Mouse (Mus musculus) hindbrain, embryonic 11.5 days (tissue): ENCODE results near the gene Abr. TPM values are rescaled to one million over a fixed set of nuclear protein-coding genes. Genes with fewer than 3 reads are reported as not detected.

ENCODE experiments used
- ATAC-seq: fragments of 200-750 bp; cut with Nextera tagmentation; 2 replicates; pipeline ENCODE4 v1.8.0; 2017; ENCODE audit warnings: mild to moderate bottlenecking, moderate TSS enrichment, moderate library complexity; ENCODE audit not compliant: low FRiP score
- DNase-seq: peaks from one replicate; pipeline ENCODE4 v3.0.0-alpha.2; 2015; ENCODE audit warnings: low spot score
- H3K27ac ChIP-seq: fragments of 300-500 bp; sonication (generic); 2 replicates; pipeline ENCODE4 v1.5.1; 2014; ENCODE audit warnings: mild to moderate bottlenecking, low read depth, low read length
- H3K27me3 ChIP-seq: fragments of 300-500 bp; sonication (generic); 2 replicates; pipeline ENCODE4 v1.6.1; 2014; ENCODE audit warnings: mild to moderate bottlenecking, low read length, moderate library complexity, mixed read lengths; ENCODE audit not compliant: control insufficient read depth, insufficient read depth
- H3K36me3 ChIP-seq: fragments of 300-500 bp; sonication (generic); 2 replicates; pipeline ENCODE4 v1.6.1; 2014; ENCODE audit warnings: mild to moderate bottlenecking, low read length, moderate library complexity, mixed read lengths; ENCODE audit not compliant: control insufficient read depth, insufficient read depth
- H3K4me1 ChIP-seq: fragments of 300-500 bp; sonication (generic); replicated peaks from 2 replicates; pipeline ENCODE4 v1.6.1; 2014; ENCODE audit warnings: low read length, mixed read lengths; ENCODE audit not compliant: control insufficient read depth, insufficient read depth
- H3K4me2 ChIP-seq: fragments of 300-500 bp; sonication (generic); replicated peaks from 2 replicates; pipeline ENCODE4 v1.6.1; 2014; ENCODE audit warnings: mild to moderate bottlenecking, low read depth, low read length
- H3K4me3 ChIP-seq: fragments of 300-500 bp; sonication (generic); 2 replicates; pipeline ENCODE4 v1.5.1; 2014; ENCODE audit warnings: low read depth, low read length
- H3K9ac ChIP-seq: fragments of 300-500 bp; sonication (generic); 2 replicates; pipeline ENCODE4 v1.6.1; 2014; ENCODE audit warnings: low read depth, low read length
- H3K9me3 ChIP-seq: fragments of 300-500 bp; sonication (generic); 2 replicates; pipeline ENCODE4 v1.6.1; 2016; ENCODE audit warnings: low read length; ENCODE audit not compliant: control insufficient read depth
- WGBS: fragments of 180-500 bp; shearing (Covaris S2); extraction: QIAGEN DNeasy Blood & Tissue Kit; methylation state at CpG from one replicate; pipeline ENCODE4 v1.1.7; 2014; 5-methylcytosine and 5-hydroxymethylcytosine counted together
- polyA plus RNA-seq: library from polyadenylated mRNA; unstranded; fragments of >200 nt; fragmentation: Nextera tagmentation; extraction: Ambion mirVana; gene quantifications from 2 replicates; pipeline ENCODE4 v1.2.1, GENCODE M21; 2014

The Abr gene
- polyA plus RNA-seq, 1 experiment from 2014 or later: 35.8 TPM

DNA sequence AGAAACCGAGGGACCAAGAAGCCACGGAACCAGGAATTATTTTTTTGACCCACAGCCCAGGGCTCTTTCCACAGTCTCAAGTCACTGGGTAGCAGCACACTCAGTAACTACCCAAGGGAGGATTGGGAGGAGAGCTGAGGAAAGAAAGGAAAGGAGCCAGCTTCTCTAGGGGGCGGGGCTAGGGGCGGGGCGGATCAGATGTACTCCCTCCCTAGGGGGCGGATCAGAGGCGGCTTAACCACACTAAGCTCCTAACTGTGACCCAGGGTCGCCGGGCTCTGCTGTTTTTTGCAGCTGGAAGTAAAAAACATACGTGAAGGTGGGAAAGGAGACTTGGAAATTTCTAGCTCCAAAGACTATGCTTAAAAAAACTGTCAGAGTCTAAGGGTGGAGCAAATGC is 175.9 kb downstream of the Abr start:
- H3K36me3 ChIP-seq: no peaks in the 10 kb centered on the region
- H3K27me3 ChIP-seq: no peaks in the 10 kb centered on the region
- H3K9me3 ChIP-seq: no peaks in the 10 kb centered on the region
- WGBS: 1% methylated on average over 10 of the region's 10 CpGs
- no peak overlapping the region for H3K27ac ChIP-seq
- H3K4me2 ChIP-seq: no peak overlapping the region
- peaks cover 24% of the 10 kb centered on the region for H3K4me1 ChIP-seq
- no peak overlapping the region for H3K9ac ChIP-seq
- no peak overlapping the region for H3K4me3 ChIP-seq
- DNase-seq: peak; percentile 78
- no peak for ATAC-seq

GRCm38 (mm10) chr11:76445459-76445858 is 176.7 kb downstream of the Abr start:
- DNase-seq (no peak), ATAC-seq (no peak)
- H3K36me3 ChIP-seq: no peaks in the 10 kb centered on the region
- H3K27ac ChIP-seq: no peak overlapping the region
- H3K9ac ChIP-seq: no peak overlapping the region
- H3K4me1 ChIP-seq: peaks cover 21% of the 10 kb centered on the region
- H3K4me2 ChIP-seq: no peak overlapping the region
- H3K9me3 ChIP-seq: no peaks in the 10 kb centered on the region
- 34% methylated on average over 8 of the region's 8 CpGs for WGBS
- no peaks in the 10 kb centered on the region for H3K27me3 ChIP-seq
- H3K4me3 ChIP-seq: no peak overlapping the region

GRCm38 (mm10) chr11:76439666-76440065 is 182.4 kb downstream of the Abr start:
- Histone ChIP-seq H3K4me3 (no peak overlapping the region), H3K27ac (no peak overlapping the region), H3K4me1 (peaks cover 4% of the 10 kb centered on the region; the same call in 1 of the 2 replicates), H3K27me3 (no peaks in the 10 kb centered on the region), H3K9ac (no peak overlapping the region), H3K9me3 (no peaks in the 10 kb centered on the region), H3K4me2 (no peak overlapping the region), H3K36me3 (no peaks in the 10 kb centered on the region)
- ATAC-seq (no peak), DNase-seq (no peak)
- WGBS: 21% methylated on average over 3 of the region's 3 CpGs

- H3K27ac ChIP-seq: peak overlapping the region; percentile 48; the same call in 1 of the 2 replicates
- H3K27me3 ChIP-seq: no peaks in the 10 kb centered on the region
- ATAC-seq (peak; percentile 57), DNase-seq (peak; percentile 59)
- peak overlapping the region; percentile 51 for H3K4me2 ChIP-seq
- H3K9ac ChIP-seq: peak overlapping the region; percentile 32
- 4% methylated on average over 27 of the region's 28 CpGs for WGBS
- no peaks in the 10 kb centered on the region for H3K9me3 ChIP-seq
- H3K4me1 ChIP-seq: peaks cover 4% of the 10 kb centered on the region; the same call in 1 of the 2 replicates
- peak overlapping the region; percentile 27 for H3K4me3 ChIP-seq
- H3K36me3 ChIP-seq: no peaks in the 10 kb centered on the region
Observed at GRCm38 (mm10) chr11:76436864-76437437, 185.2 kb downstream of the Abr start.

GRCm38 (mm10) chr11:76436009-76436408 is 186.1 kb downstream of the Abr start:
- peaks cover 4% of the 10 kb centered on the region; the same call in 1 of the 2 replicates for H3K4me1 ChIP-seq
- DNase-seq (no peak), ATAC-seq (no peak)
- H3K9ac ChIP-seq: no peak overlapping the region
- no peaks in the 10 kb centered on the region for H3K36me3 ChIP-seq
- H3K27ac ChIP-seq: no peak overlapping the region
- H3K9me3 ChIP-seq: no peaks in the 10 kb centered on the region
- 90% methylated on average over 5 of the region's 5 CpGs for WGBS
- no peaks in the 10 kb centered on the region for H3K27me3 ChIP-seq
- H3K4me2 ChIP-seq: no peak overlapping the region
- no peak overlapping the region for H3K4me3 ChIP-seq

DNA sequence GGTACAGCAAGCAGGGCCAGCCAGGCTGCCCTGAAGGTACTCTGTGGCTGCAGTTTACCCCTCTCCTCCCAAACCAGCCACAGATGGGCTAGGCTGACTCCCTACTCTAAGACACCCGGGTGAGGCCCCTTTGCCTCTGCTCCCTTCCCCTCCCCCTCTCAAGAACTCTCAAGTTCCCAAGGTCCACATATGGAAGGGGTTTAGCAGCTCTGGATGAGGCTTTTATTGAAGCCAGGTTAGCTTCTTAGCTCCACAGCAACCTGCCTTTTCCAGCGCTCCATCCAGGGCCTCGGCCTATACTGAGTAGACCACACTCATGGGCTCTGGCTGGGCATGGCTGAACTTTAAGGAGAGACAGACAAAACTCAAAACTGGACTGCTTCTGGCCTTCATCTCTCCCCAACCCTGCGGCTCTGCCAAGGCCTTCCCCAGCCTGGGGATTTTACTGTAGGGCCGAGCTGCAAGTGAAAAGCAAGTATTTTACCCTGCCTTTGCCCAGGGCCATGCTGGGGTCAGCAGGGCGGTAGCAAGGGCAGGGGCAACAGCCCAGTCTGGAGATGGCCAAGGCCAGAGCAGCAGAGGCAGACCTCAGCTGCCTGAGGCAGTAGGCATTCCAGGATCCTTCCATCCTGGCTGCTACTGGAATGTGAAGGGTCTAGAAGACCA is 192.0 kb downstream of the Abr start:
- H3K9ac ChIP-seq: 0 out of 2 replicates have a peak overlapping the region, but pooled peaks have one; percentile 7
- H3K4me1 ChIP-seq: no peaks in the 10 kb centered on the region
- no peaks in the 10 kb centered on the region for H3K9me3 ChIP-seq
- H3K4me2 ChIP-seq: no peak overlapping the region
- no peaks in the 10 kb centered on the region for H3K36me3 ChIP-seq
- WGBS: 68% methylated on average over 6 of the region's 6 CpGs
- no peak overlapping the region for H3K4me3 ChIP-seq
- 0 out of 2 replicates have a peak overlapping the region, but pooled peaks have one; percentile 13 for H3K27ac ChIP-seq
- no peaks in the 10 kb centered on the region for H3K27me3 ChIP-seq
- DNase-seq: no peak
- no peak for ATAC-seq

DNA sequence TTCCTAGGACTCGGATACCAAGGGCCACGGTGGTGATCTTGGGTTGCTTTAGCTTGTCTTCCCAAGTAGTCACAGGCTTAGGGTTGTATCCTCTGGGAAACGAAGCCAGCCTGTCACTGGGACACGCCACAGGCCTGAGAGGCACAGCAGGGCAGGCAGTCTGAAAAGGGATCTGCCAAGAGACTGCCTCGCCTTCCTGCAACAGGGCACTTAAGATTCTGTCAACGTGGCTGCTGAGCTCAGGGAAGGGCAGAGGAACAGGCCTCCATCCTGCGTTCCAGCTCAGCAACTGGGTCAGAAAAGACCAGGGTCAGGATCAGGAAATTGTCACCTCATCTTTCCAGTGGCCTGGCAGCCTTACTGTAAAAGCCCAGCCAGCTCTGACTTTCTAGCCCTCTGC is 192.6 kb downstream of the Abr start:
- Histone ChIP-seq H3K4me2 (no peak overlapping the region), H3K9ac (no peak overlapping the region), H3K27ac (0 out of 2 replicates have a peak overlapping the region, but pooled peaks have one; percentile 13), H3K36me3 (no peaks in the 10 kb centered on the region), H3K4me3 (no peak overlapping the region), H3K4me1 (no peaks in the 10 kb centered on the region), H3K27me3 (no peaks in the 10 kb centered on the region), H3K9me3 (no peaks in the 10 kb centered on the region)
- DNase-seq (no peak), ATAC-seq (no peak)
- WGBS: 59% methylated on average over 7 of the region's 7 CpGs

DNA sequence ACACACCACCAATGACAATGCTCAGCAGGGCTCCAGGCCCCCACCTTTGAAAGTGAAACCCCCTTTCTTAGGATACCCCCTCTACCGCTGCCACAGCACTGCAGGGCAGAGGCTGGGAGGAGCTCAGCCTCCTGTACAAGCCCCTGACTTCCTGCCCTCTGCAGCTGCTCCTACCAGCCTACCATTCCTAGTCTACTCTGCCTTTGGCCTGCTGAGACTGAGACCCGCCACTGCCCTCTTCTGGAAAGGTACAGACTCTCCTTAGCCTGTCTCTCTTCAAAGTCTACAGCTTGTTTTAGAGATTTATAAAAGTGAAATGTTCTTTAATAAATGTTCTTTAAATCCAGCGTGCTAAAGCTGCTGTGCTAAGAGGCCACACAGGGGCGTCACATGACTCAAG is 193.1 kb downstream of the Abr start:
- Histone ChIP-seq H3K27ac (no peak overlapping the region), H3K36me3 (no peaks in the 10 kb centered on the region)
- DNase-seq: no peak

GRCm38 (mm10) chr11:76427781-76428180 is 194.3 kb downstream of the Abr start:
- no peak overlapping the region for H3K27ac ChIP-seq
- ATAC-seq: no peak
- H3K36me3 ChIP-seq: no peaks in the 10 kb centered on the region
- no peak overlapping the region for H3K4me2 ChIP-seq
- no peak for DNase-seq
- no peak overlapping the region for H3K9ac ChIP-seq
- H3K4me1 ChIP-seq: no peaks in the 10 kb centered on the region
- H3K4me3 ChIP-seq: no peak overlapping the region
- no peaks in the 10 kb centered on the region for H3K9me3 ChIP-seq
- no peaks in the 10 kb centered on the region for H3K27me3 ChIP-seq
- 70% methylated on average over 3 of the region's 3 CpGs for WGBS

More for the DNA sequence above, 193.1 kb downstream of the Abr start:
- no peak overlapping the region for H3K4me3 ChIP-seq
- H3K9me3 ChIP-seq: no peaks in the 10 kb centered on the region
- H3K9ac ChIP-seq: no peak overlapping the region
- H3K27me3 ChIP-seq: no peaks in the 10 kb centered on the region
- 59% methylated on average over 4 of the region's 4 CpGs for WGBS
- ATAC-seq: no peak
- H3K4me2 ChIP-seq: no peak overlapping the region
- no peaks in the 10 kb centered on the region for H3K4me1 ChIP-seq
